Mouse (Mus musculus): ENCODE data around the gene Lasp1.
A peak's percentile ranks its signal among the peaks of the same experiment; 100 is the strongest.

Gene Lasp1

DNA sequence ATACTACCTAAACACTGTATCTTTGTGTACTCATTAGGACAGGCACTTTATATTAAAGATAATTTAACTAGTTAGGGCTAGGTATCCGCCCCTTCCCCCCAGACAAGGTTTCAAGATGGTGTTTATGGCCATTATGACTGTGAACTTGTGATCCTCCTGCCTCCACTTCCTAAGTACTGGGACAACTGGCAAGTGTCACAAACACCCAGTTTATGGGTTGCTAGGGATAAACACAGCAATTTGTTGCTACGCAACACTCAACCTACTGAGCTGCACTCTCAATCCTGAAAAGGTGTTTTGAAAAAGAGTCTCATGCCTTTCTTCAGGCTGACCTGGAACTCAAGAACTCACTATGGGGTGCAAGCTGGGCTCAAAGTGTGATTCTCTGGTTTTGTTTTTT, 78.5 kb downstream of the Lasp1 start:
- DNase-seq (ENCODE audit: low read depth), result no peak

DNA sequence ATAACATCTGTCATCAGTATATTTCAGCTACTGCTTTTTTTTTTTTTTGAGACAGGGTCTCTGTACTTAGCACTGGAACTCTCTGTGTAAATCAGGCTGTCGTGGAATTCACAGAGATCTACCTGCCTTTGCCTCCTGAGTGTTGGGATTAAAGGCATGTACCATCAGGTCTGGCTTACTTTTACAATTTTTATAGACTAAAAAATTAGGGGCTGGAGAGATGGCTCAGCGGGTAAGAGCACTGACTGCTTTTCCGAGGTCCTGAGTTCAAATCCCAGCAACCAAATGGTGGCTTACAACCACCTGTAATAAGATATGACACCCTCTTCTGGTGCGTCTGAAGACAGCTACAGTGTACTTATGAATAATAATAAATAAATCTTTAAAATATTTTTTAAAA, 81.6 kb downstream of the Lasp1 start:
- DNase-seq (ENCODE audit: low read depth), result no peak

DNA sequence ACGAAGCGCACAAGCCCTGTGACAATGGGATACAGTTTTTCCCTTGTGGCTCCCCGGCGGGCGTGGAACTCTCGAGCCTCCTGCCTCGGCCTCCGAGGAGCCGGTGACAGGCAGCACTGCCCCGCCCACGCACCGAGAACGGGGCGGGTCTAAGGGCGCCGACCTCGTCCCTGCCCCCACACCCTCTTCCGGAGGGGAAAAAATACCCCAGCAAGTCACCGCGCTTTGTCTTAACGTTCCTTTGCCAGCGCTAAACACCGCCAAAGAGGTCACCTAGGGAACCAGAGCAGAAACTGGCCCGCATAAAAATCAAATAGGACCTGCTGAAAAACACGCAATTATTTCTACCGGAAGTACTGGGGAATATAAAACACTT, 84.7 kb downstream of the Lasp1 start:
- DNase-seq (ENCODE audit: low read depth), result peak; percentile 85

DNA sequence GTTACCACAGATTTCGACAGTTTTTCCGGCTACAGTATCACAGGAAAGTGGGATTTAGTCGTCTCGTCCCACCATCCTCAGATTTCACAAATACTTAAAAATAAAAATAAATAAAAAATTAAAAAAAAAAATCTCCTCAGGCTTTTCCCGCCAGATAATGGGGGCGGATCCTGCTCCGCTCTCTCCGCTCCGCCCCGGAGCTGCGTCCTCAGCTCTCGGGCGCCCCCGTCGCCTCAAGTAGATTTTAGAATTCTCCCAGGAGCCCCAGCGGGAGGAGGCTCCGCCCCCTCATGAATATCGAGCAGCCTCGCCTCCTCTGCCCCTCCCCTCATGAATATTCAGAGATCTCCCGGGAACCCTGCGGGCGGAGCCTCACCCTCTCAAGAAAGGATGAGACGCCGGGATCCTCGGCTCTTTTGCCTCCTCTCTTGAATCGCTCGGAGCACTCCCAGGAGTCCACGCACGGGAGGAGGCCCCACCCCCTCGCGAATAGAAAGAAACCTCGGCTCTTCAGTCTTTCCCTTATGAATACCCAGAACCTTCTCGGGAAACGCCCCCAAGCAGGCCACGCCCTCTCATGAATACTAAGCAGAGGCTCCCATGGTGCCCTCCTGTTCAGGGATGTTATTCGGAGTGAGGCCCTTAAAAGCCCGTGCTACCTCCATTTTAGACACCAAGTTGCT, 85.3 kb downstream of the Lasp1 start, which contains the start of gene Fbxo47:
TSS of gene Fbxo47 (minus strand) at position 237 of the 683 bp plus-strand sequence.
- peak; percentile 99 for DNase-seq (ENCODE audit: low read depth)

DNA sequence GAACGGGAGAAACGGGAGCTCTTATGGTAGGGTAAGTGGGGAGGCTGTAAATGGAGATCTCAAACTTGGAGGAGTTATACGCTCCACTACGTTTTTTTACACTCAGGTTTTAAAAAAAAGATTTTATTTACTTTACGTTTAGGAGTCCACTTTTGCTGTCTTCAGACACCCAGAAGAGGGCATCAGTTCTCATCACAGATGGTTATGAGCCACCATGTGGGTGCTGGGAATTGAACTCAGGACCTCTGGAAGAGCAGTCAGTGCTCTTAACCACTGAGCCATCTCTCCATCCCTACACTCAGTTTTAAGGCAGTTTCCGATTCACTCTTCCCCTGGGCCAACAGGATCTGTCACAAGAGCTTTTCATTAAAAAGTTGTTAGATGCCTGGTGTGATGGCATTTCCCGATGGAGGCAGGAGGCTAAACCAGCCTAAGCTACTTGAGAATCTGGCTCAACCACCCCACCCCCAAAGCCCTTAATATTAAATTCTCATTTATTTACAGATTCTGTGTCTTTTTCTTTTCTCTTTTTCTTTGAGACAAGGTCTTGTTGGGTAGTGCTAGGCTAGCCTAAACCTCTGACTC, 85.9 kb downstream of the Lasp1 start:
- no peak for DNase-seq (ENCODE audit: low read depth)

DNA sequence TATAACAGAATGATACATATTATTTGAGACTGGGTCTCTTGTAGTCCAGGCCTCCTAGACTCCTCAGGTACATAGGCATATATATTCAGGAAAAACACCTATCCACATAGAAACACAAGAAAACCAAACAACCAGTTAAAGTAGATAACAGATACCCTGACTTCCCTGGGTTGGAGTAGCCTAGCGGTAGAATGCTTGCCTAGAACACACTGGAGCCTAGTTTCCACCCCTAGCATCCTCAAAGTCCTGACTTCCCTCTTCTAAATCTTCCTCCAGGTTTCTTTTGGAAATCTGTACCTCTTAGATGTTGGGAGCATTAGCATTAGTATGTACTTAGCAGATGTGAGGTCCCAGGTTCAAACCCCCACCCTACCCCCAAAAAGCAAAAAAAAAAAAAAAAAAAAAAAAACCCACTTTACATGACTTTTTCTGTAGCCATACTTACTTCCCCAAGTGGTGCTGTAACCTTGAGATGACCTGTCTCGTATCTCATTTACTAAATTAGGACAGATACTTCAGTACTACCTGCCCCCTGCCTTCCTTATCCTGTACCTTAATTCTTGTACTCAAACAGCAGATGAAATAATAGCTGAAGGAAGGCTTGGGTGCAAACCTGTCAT, 86.6 kb downstream of the Lasp1 start:
- no peak for DNase-seq (ENCODE audit: low read depth)
